Mouse (Mus musculus) CH12.LX (cell line): ENCODE measurements at regions not wholly inside any gene's neighbourhood (a gene's known extent, or its start where the extent isn't known, plus 50 kb on each side); places are given as distances from the start of the nearest gene placed in this dataset.

Experiments used
- DNase-seq: peaks from one replicate; pipeline ENCODE4 v3.0.0-alpha.2; 2013; ENCODE audit errors: extremely low read depth
- H3K27ac ChIP-seq: 2 replicates; pipeline ENCODE4 v1.5.1; 2012; ENCODE audit warnings: low read depth, mild to moderate bottlenecking, control low read depth, moderate library complexity; ENCODE audit not compliant: insufficient read depth
- H3K27me3 ChIP-seq: replicated peaks from 2 replicates; pipeline ENCODE3; 2012; ENCODE audit warnings: inconsistent platforms
- H3K36me3 ChIP-seq, 2 experiments: replicated peaks in 1 of 2; 2 replicates each; pipeline versions ENCODE3 to v1.6.1; 2012; ENCODE audit warnings: inconsistent platforms in 1 of 2, low read length in 1 of 2, mild to moderate bottlenecking in 1 of 2, mixed read lengths in 1 of 2, moderate library complexity in 1 of 2; ENCODE audit not compliant: control insufficient read depth in 1 of 2, insufficient read depth in 1 of 2
- H3K4me1 ChIP-seq, 2 experiments: 2 replicates each; pipeline ENCODE4 v1.6.1; 2012; ENCODE audit warnings: inconsistent platforms in 1 of 2, moderate library complexity in 1 of 2; ENCODE audit not compliant: insufficient read depth in 2 of 2, control insufficient read depth in 1 of 2
- H3K4me2 ChIP-seq: 2 replicates; pipeline ENCODE4 v1.6.1; 2012; ENCODE audit warnings: low read depth, mild to moderate bottlenecking, control low read depth; ENCODE audit not compliant: poor library complexity, insufficient read depth, severe bottlenecking
- H3K4me3 ChIP-seq, 3 experiments: fragments of 150-350 bp in 1 of 3; sonication (generic) in 1 of 3; replicated peaks in 1 of 3; 2 replicates each; pipeline versions ENCODE3 to v1.5.1; 2011 to 2012; ENCODE audit warnings: low read depth in 2 of 3, low read length in 2 of 3, mild to moderate bottlenecking in 2 of 3, moderate library complexity in 2 of 3, control low read depth in 1 of 3, improper control_type of control experiment in 1 of 3, inconsistent platforms in 1 of 3, mixed read lengths in 1 of 3; ENCODE audit not compliant: poor library complexity in 1 of 3
- H3K79me2 ChIP-seq: replicated peaks from 2 replicates; pipeline ENCODE4 v1.6.1; 2012; ENCODE audit warnings: mild to moderate bottlenecking, moderate library complexity; ENCODE audit not compliant: control insufficient read depth, poor library complexity, insufficient read depth, severe bottlenecking; ENCODE audit errors: extremely low read depth
- H3K9ac ChIP-seq: 2 replicates; pipeline ENCODE4 v1.6.1; 2012; ENCODE audit warnings: low read depth, mild to moderate bottlenecking, control low read depth, moderate library complexity; ENCODE audit not compliant: insufficient read depth
- H3K9me3 ChIP-seq: replicated peaks from 2 replicates; pipeline ENCODE3; 2012; ENCODE audit warnings: low read length, inconsistent platforms, mixed read lengths
- BHLHE40 ChIP-seq: IDR thresholded peaks from 2 replicates; pipeline ENCODE4 v1.6.1; 2011; ENCODE audit warnings: mild to moderate bottlenecking, low read depth, low read length, improper control_type of control experiment
- CTCF ChIP-seq, 2 experiments: IDR thresholded peaks in 1 of 2; conservative IDR thresholded peaks in 1 of 2; 2 replicates each; pipeline ENCODE4 v1.5.1; 2011 to 2012; ENCODE audit warnings: low read depth in 2 of 2, low read length in 2 of 2, improper control_type of control experiment in 1 of 2, inconsistent platforms in 1 of 2, mild to moderate bottlenecking in 1 of 2, moderate library complexity in 1 of 2
- EP300 ChIP-seq: IDR thresholded peaks from 2 replicates; pipeline ENCODE4 v1.6.1; 2011; ENCODE audit warnings: low read length, improper control_type of control experiment
- ETS1 ChIP-seq: conservative IDR thresholded peaks from 2 replicates; pipeline ENCODE4 v1.6.1; 2012; ENCODE audit warnings: low read depth, mild to moderate bottlenecking, inconsistent platforms, low read length, improper control_type of control experiment, moderate library complexity
- HCFC1 ChIP-seq: IDR thresholded peaks from 2 replicates; pipeline ENCODE4 v1.6.1; 2012; ENCODE audit warnings: low read depth, mild to moderate bottlenecking, inconsistent platforms, low read length, improper control_type of control experiment
- IRF4 ChIP-seq: IDR thresholded peaks from 2 replicates; pipeline ENCODE4 v1.6.1; 2014; ENCODE audit warnings: low read depth, mild to moderate bottlenecking, inconsistent platforms, low read length, improper control_type of control experiment
- JUN ChIP-seq: IDR thresholded peaks from 2 replicates; pipeline ENCODE4 v1.6.1; 2011; ENCODE audit warnings: low read depth, mild to moderate bottlenecking, low read length, improper control_type of control experiment, moderate library complexity; ENCODE audit not compliant: insufficient read depth
- KAT2A ChIP-seq: IDR thresholded peaks from 2 replicates; pipeline ENCODE4 v1.6.1; 2012; ENCODE audit warnings: low read length, improper control_type of control experiment, inconsistent platforms; ENCODE audit not compliant: insufficient replicate concordance
- MAFK ChIP-seq: IDR thresholded peaks from 2 replicates; pipeline ENCODE4 v1.6.1; 2011; ENCODE audit warnings: low read length, improper control_type of control experiment; ENCODE audit not compliant: insufficient replicate concordance
- MAX ChIP-seq: IDR thresholded peaks from 2 replicates; pipeline ENCODE4 v1.6.1; 2011; ENCODE audit warnings: low read length, improper control_type of control experiment
- MAZ ChIP-seq: IDR thresholded peaks from 2 replicates; pipeline ENCODE4 v1.6.1; 2012; ENCODE audit warnings: low read depth, mild to moderate bottlenecking, inconsistent platforms, low read length, improper control_type of control experiment, moderate library complexity
- NELFE ChIP-seq: IDR thresholded peaks from 2 replicates; pipeline ENCODE4 v1.6.1; 2011; ENCODE audit warnings: low read depth, low read length, improper control_type of control experiment
- NRF1 ChIP-seq: IDR thresholded peaks from 2 replicates; pipeline ENCODE4 v1.6.1; 2014; ENCODE audit warnings: low read depth, mild to moderate bottlenecking, inconsistent platforms, low read length, improper control_type of control experiment, moderate library complexity
- POLR2AphosphoS2 ChIP-seq: IDR thresholded peaks from 2 replicates; pipeline ENCODE4 v1.6.1; 2011; ENCODE audit warnings: low read depth, low read length, improper control_type of control experiment
- RAD21 ChIP-seq: IDR thresholded peaks from 2 replicates; pipeline ENCODE4 v1.6.1; 2011; ENCODE audit warnings: low read depth, mild to moderate bottlenecking, low read length, improper control_type of control experiment, moderate library complexity
- RCOR1 ChIP-seq: conservative IDR thresholded peaks from 2 replicates; pipeline ENCODE4 v1.6.1; 2012; ENCODE audit warnings: low read depth, mild to moderate bottlenecking, inconsistent platforms, low read length, improper control_type of control experiment
- SIN3A ChIP-seq: IDR thresholded peaks from 2 replicates; pipeline ENCODE4 v1.6.1; 2012; ENCODE audit warnings: low read length, improper control_type of control experiment, inconsistent platforms
- SMC3 ChIP-seq: IDR thresholded peaks from 2 replicates; pipeline ENCODE4 v1.6.1; 2011; ENCODE audit warnings: low read depth, low read length, improper control_type of control experiment
- TCF12 ChIP-seq: IDR thresholded peaks from 2 replicates; pipeline ENCODE4 v1.6.1; 2014; ENCODE audit warnings: low read depth, mild to moderate bottlenecking, inconsistent platforms, low read length, improper control_type of control experiment
- UBTF ChIP-seq: IDR thresholded peaks from 2 replicates; pipeline ENCODE4 v1.6.1; 2012; ENCODE audit warnings: low read depth, mild to moderate bottlenecking, inconsistent platforms, low read length, improper control_type of control experiment, moderate library complexity
- USF1 ChIP-seq: IDR thresholded peaks from 2 replicates; pipeline ENCODE4 v1.6.1; 2014; ENCODE audit warnings: low read depth, mild to moderate bottlenecking, inconsistent platforms, low read length, improper control_type of control experiment
- USF2 ChIP-seq: conservative IDR thresholded peaks from 2 replicates; pipeline ENCODE4 v1.6.1; 2011; ENCODE audit warnings: low read depth, low read length, improper control_type of control experiment
- ZC3H11A ChIP-seq: IDR thresholded peaks from 2 replicates; pipeline ENCODE4 v1.6.1; 2012; ENCODE audit warnings: low read depth, mild to moderate bottlenecking, inconsistent platforms, low read length, improper control_type of control experiment
- ZKSCAN1 ChIP-seq: IDR thresholded peaks from 2 replicates; pipeline ENCODE4 v1.6.1; 2012; ENCODE audit warnings: low read depth, inconsistent platforms, low read length, improper control_type of control experiment, borderline replicate concordance
- dilution Hi-C: fragments of 300-500 bp; cut with MboI; formaldehyde crosslinking; loops from 2 replicates; pipeline ENCODE4 v1.14.3; 2020; ENCODE audit warnings: low sequenced_read_pairs; ENCODE audit not compliant: extremely low pct_unique_long_range_greater_than_20kb, extremely low pct_ligation_motif_present
- in situ Hi-C: fragments of 300-500 bp; cut with MboI; formaldehyde crosslinking; loops from 3 replicates; pipeline ENCODE4 v1.14.3; 2019; ENCODE audit warnings: low sequenced_read_pairs, low pct_ligation_motif_present, low pct_unique_long_range_greater_than_20kb, mixed read lengths

GRCm38 (mm10) chr11:48261089-48261488 lies 272.3 kb upstream of the Sgcd start:
- Histone ChIP-seq H3K79me2 (no peaks in the 10 kb centered on the region), H3K9me3 (no peaks in the 10 kb centered on the region), H3K27me3 (no peaks in the 10 kb centered on the region), H3K4me1 (no peaks in the 10 kb centered on the region)
- dilution Hi-C loops, result no loop called here
- in situ Hi-C loops, result loop anchor here (25.0 kb wide), 1 partner anchor 501 kb away; no protein-coding TSS in a partner anchor
- TF ChIP-seq JUN (no peak), NELFE (no peak), EP300 (no peak), USF1 (no peak), ETS1 (no peak), HCFC1 (no peak), RCOR1 (no peak), USF2 (no peak), RAD21 (no peak), TCF12 (no peak), ZC3H11A (no peak), MAX (no peak), KAT2A (no peak), ZKSCAN1 (no peak), IRF4 (no peak), UBTF (no peak)
- TF ChIP-seq, all 38 proteins: peak for 0
- no peak overlapping the region for H3K4me3 ChIP-seq
- no peaks in the 10 kb centered on the region for H3K36me3 ChIP-seq
- DNase-seq, result no peak
- no peak overlapping the region for H3K27ac ChIP-seq
- H3K9ac ChIP-seq, result no peak overlapping the region
- no peak overlapping the region for H3K4me2 ChIP-seq

DNA sequence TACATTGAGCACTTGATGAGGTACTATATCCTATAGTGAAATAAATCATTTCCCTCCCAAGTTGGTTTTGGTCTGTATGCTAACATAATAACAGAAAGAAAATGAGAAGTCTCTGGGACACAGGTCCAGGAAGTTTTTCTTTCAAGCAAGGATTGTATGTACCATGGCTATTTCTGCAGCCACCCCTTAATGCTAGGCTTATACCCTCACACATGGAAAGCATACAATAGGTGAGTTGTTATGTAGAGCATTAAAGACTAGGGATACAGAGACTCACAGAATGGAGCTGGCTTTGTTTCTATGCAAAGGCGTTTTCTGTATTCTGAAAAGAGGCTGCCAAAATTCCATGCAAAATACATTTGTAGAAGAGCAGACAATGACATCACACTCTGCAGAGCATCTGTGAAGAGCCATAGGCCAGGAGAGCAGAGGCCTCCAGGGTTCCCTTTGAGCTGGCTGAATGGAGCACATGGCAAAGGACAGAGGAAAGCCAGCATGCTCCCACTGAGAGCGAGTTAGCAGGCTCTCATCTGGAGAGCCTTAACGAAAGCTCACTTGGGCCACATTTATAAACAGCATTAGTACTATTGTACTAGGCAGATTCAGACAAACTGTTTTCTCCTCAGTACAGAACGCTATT lies 262.0 kb upstream of the Sgcd start:
- H3K27me3 ChIP-seq, result no peaks in the 10 kb centered on the region
- H3K36me3 ChIP-seq, result no peaks in the 10 kb centered on the region
- H3K9me3 ChIP-seq, result no peaks in the 10 kb centered on the region
- no peaks in the 10 kb centered on the region for H3K79me2 ChIP-seq
- TF ChIP-seq EP300 (no peak), MAZ (no peak), SMC3 (no peak), ETS1 (no peak), CTCF (conservative IDR thresholded peaks at IDR 0.05 in 1 of 2, IDR thresholded peaks at IDR 0.05 in 1 of 2; ENCODE audit: low read depth in 2 of 2, low read length in 2 of 2) (no peak), RAD21 (no peak), SIN3A (no peak), MAFK (no peak), BHLHE40 (no peak), POLR2AphosphoS2 (no peak), TCF12 (no peak), USF2 (no peak), NRF1 (no peak), KAT2A (no peak)
- no peak overlapping the region for H3K4me3 ChIP-seq
- H3K9ac ChIP-seq, result no peak overlapping the region
- in situ Hi-C loops, result loop anchor here (25.0 kb wide), 1 partner anchor 512 kb away; no protein-coding TSS in a partner anchor
- no peak overlapping the region for H3K27ac ChIP-seq
- dilution Hi-C loops, result no loop called here
- no peak for DNase-seq
- 0 out of 4 replicates have a peak, but pooled peaks cover 0 to 4% of the 10 kb centered on the region in 2 experiments for H3K4me1 ChIP-seq
- H3K4me2 ChIP-seq, result no peak overlapping the region
